Mouse (Mus musculus) adrenal gland (tissue): ENCODE results near the gene Olfr1245.
"Not testable (repeated sequence)": the region's sequence is repeated elsewhere in the genome, so short reads cannot be mapped to it uniquely, and the experiment has no call there.

Experiments used
- intact Hi-C: fragments of 180-260 bp; cut with DNase I; formaldehyde crosslinking; loops from one replicate; pipeline ENCODE4 v1.15.1; 2025
- long read RNA-seq, 2 experiments: library from polyadenylated mRNA; unstranded; transcript quantifications; one replicate each; pipeline ENCODE4 v2.0.0; 2020; ENCODE audit warnings: borderline replicate concordance in 1 of 2; ENCODE audit not compliant: insufficient replicate concordance in 1 of 2

Olfr1245 gene
- long read RNA-seq, experiment 1, result 0 reads
- long read RNA-seq, experiment 2, result 0 reads

GRCm38 (mm10) chr2:89578347-89578746 lies at the start of gene Olfr1245:
Olfr1245 (minus strand) TSS chr2:89578447.
- intact Hi-C loops, result no loop called here

GRCm38 (mm10) chr2:89618145-89618544 lies 39.9 kb upstream of the Olfr1245 start, which contains the start of gene Olfr1248:
Olfr1248 (minus strand) TSS chr2:89618245.
- intact Hi-C loops, result not testable (repeated sequence)

GRCm38 (mm10) chr2:89614030-89614429 lies 35.8 kb upstream of the Olfr1245 start, which contains the start of gene Olfr1247:
Olfr1247 (minus strand) TSS chr2:89614130.
- intact Hi-C loops, result no loop called here

- intact Hi-C loops, result no loop called here
Observed at GRCm38 (mm10) chr2:89593057-89593456, 14.8 kb upstream of the Olfr1245 start, which contains the start of gene Olfr1246. Olfr1246 (minus strand) TSS chr2:89593157.

- intact Hi-C loops, result not testable (repeated sequence)
Observed at GRCm38 (mm10) chr2:89562706-89563105, 15.5 kb downstream of the Olfr1245 start.

GRCm38 (mm10) chr2:89544516-89544915 lies 33.7 kb downstream of the Olfr1245 start:
- intact Hi-C loops, result loop anchor here (5.0 kb wide), 1 partner anchor 1182 kb away; no protein-coding TSS in a partner anchor

GRCm38 (mm10) chr2:89539923-89540322 lies 38.3 kb downstream of the Olfr1245 start:
- intact Hi-C loops, result loop anchor here (5.0 kb wide), 1 partner anchor 1178 kb away; no protein-coding TSS in a partner anchor

- intact Hi-C loops, result no loop called here
Observed at GRCm38 (mm10) chr2:89531387-89531786, 46.9 kb downstream of the Olfr1245 start, which contains the start of gene Olfr1243. Olfr1243 (minus strand) TSS chr2:89531487.
